Mouse (Mus musculus) MN1 (cell line): Measurements from ENCODE around the gene Rab26.

Experiments
- DNase-seq: peaks from one replicate; pipeline ENCODE4 v3.0.0-alpha.2; 2016; ENCODE audit warnings: low spot score

Rab26 gene

GRCm38 (mm10) chr17:24546234-24546633 is 12.2 kb upstream of the Rab26 start:
- DNase-seq, result no peak

- no peak for DNase-seq
Observed at GRCm38 (mm10) chr17:24545247-24545646, 11.2 kb upstream of the Rab26 start.

GRCm38 (mm10) chr17:24544613-24545012 is 10.6 kb upstream of the Rab26 start:
- no peak for DNase-seq

- DNase-seq, result no peak
Observed at GRCm38 (mm10) chr17:24540375-24540774, 6.4 kb upstream of the Rab26 start.

- DNase-seq, result peak; percentile 41
Observed at GRCm38 (mm10) chr17:24538950-24539349, 4.9 kb upstream of the Rab26 start.

- no peak for DNase-seq
Observed at GRCm38 (mm10) chr17:24537536-24537935, 3.5 kb upstream of the Rab26 start.

- no peak for DNase-seq
Observed at GRCm38 (mm10) chr17:24535300-24535699, 1.3 kb upstream of the Rab26 start.

- DNase-seq, result peak; percentile 55
Observed at GRCm38 (mm10) chr17:24533099-24533992, 664 bp downstream of the Rab26 start.

- no peak for DNase-seq
Observed at GRCm38 (mm10) chr17:24532045-24532444, 2.0 kb downstream of the Rab26 start.

- no peak for DNase-seq
Observed at GRCm38 (mm10) chr17:24531064-24531463, 2.9 kb downstream of the Rab26 start.

- DNase-seq, result no peak
Observed at GRCm38 (mm10) chr17:24530361-24531050, 3.5 kb downstream of the Rab26 start.

- no peak for DNase-seq
Observed at GRCm38 (mm10) chr17:24529883-24530282, 4.1 kb downstream of the Rab26 start.

GRCm38 (mm10) chr17:24529007-24529451 is 5.0 kb downstream of the Rab26 start:
- peak; percentile 81 for DNase-seq

- DNase-seq, result no peak
Observed at GRCm38 (mm10) chr17:24528560-24528918, 5.5 kb downstream of the Rab26 start.

- DNase-seq, result peak; percentile 100
Observed at GRCm38 (mm10) chr17:24527723-24528559, 6.1 kb downstream of the Rab26 start, which contains the start of gene Traf7. Gene Traf7 (minus strand): TSS chr17:24527938.

GRCm38 (mm10) chr17:24527315-24527714 is 6.7 kb downstream of the Rab26 start:
- DNase-seq, result peak; percentile 69

- DNase-seq, result peak; percentile 37
Observed at GRCm38 (mm10) chr17:24524734-24525133, 9.3 kb downstream of the Rab26 start.

GRCm38 (mm10) chr17:24520450-24520849 is 13.6 kb downstream of the Rab26 start:
- DNase-seq, result no peak

- no peak for DNase-seq
Observed at GRCm38 (mm10) chr17:24514270-24515257, 19.4 kb downstream of the Rab26 start.

- DNase-seq, result peak; percentile 71
Observed at GRCm38 (mm10) chr17:24513609-24514008, 20.4 kb downstream of the Rab26 start.
